In the genomic region with DNA sequence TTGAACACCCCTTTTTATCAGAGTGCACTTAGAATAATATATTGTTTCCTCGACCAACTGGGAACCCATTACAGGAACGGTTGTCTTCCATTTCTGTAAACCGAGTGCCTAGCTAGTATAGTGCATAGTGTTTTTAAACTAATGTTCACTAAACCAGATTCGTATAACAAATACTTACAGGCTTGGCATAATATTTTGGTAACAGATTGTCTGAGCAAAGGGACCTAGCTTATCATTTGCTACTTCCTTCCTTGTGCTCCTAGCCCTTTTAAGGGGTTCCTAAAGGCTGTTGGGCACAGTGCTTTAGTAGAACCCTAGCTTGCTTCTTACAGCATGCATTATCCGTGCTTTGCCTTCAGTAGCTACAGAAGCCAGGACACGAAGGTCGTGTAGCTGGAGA, we compare ENCODE assay signal across 9 mouse cellular contexts. TPM values are rescaled to one million over a fixed set of nuclear protein-coding genes. Genes with fewer than 3 reads are reported as not detected.
DNase-seq lines count a peak whose midpoint lies in the region; ATAC-seq and TF ChIP-seq lines count a peak whose summit lies in the region.
"Had no signal": no experiment of that assay in that cellular context is flagged by ENCODE, and none has a peak within 500 bp of the region (broad histone marks: within the 10 kb centered on the region; RNA-seq: fewer than 3 reads in every experiment).

No protein-coding gene starts in this region.

- TF ChIP-seq CTCF in liver, postnatal 0 days (IDR thresholded peaks at IDR 0.05; ENCODE audit: low read depth): no peak

- H3K27me3 ChIP-seq in liver, embryonic 15.5 days: no peaks in the 10 kb centered on the region
- H3K27me3 ChIP-seq in liver, postnatal 0 days (ENCODE audit: insufficient read depth, low read length): no peaks in the 10 kb centered on the region
- H3K27me3 ChIP-seq in embryonic facial prominence, embryonic 15.5 days: no peaks in the 10 kb centered on the region
- no peaks in the 10 kb centered on the region for H3K27me3 ChIP-seq in hindbrain, embryonic 13.5 days
- H3K27me3 ChIP-seq in neural tube, embryonic 12.5 days (replicated peaks): no peaks in the 10 kb centered on the region

- H3K4me2 ChIP-seq in liver, embryonic 15.5 days: no peak overlapping the region
- no peak overlapping the region for H3K4me2 ChIP-seq in liver, postnatal 0 days (ENCODE audit: low read depth, low read length)
- peak overlapping the region; percentile 15; the same call in 1 of the 2 replicates for H3K4me2 ChIP-seq in embryonic facial prominence, embryonic 15.5 days (replicated peaks)
- no peak overlapping the region for H3K4me2 ChIP-seq in hindbrain, embryonic 13.5 days
- peak overlapping the region; percentile 31; the same call in 1 of the 2 replicates for H3K4me2 ChIP-seq in neural tube, embryonic 12.5 days (replicated peaks)

- no peak for DNase-seq in liver, postnatal 0 days
- no peak for DNase-seq in ovary, adult 18-20 months (ENCODE audit: low spot score)
- DNase-seq in layer of hippocampus, postnatal 25 days (ENCODE audit: extremely low spot score in 1 of 2, low spot score in 1 of 2): no peak
- no peak for DNase-seq in kidney, postnatal 36 days
- DNase-seq: liver had no signal

- no peak for ATAC-seq in liver, embryonic 15.5 days (ENCODE audit: insufficient read depth)
- no peak for ATAC-seq in liver, postnatal 0 days
- ATAC-seq in embryonic facial prominence, embryonic 15.5 days (ENCODE audit: insufficient number of reproducible peaks, low FRiP score, low TSS enrichment, low read depth): no peak
- no peak for ATAC-seq in hindbrain, embryonic 13.5 days (ENCODE audit: low FRiP score)
- no peak for ATAC-seq in neural tube, embryonic 12.5 days (ENCODE audit: low FRiP score, low read depth)

- peak overlapping the region; percentile 25; the same call in 1 of the 2 replicates for H3K9ac ChIP-seq in liver, embryonic 15.5 days
- no peak overlapping the region for H3K9ac ChIP-seq in liver, postnatal 0 days (replicated peaks)
- H3K9ac ChIP-seq in embryonic facial prominence, embryonic 15.5 days: no peak overlapping the region
- no peak overlapping the region for H3K9ac ChIP-seq in hindbrain, embryonic 13.5 days
- H3K9ac ChIP-seq in neural tube, embryonic 12.5 days: 0 out of 2 replicates have a peak overlapping the region, but pooled peaks have one; percentile 29

- TF ChIP-seq EP300 in liver, postnatal 0 days (IDR thresholded peaks at IDR 0.05; ENCODE audit: low read depth): no peak

- H3K36me3 ChIP-seq in liver, embryonic 15.5 days (replicated peaks): no peaks in the 10 kb centered on the region
- H3K36me3 ChIP-seq in liver, postnatal 0 days (replicated peaks; ENCODE audit: insufficient read depth, low read length): no peaks in the 10 kb centered on the region
- no peaks in the 10 kb centered on the region for H3K36me3 ChIP-seq in embryonic facial prominence, embryonic 15.5 days
- H3K36me3 ChIP-seq in hindbrain, embryonic 13.5 days: no peaks in the 10 kb centered on the region
- H3K36me3 ChIP-seq in neural tube, embryonic 12.5 days: no peaks in the 10 kb centered on the region

- no peak overlapping the region for H3K4me3 ChIP-seq in liver, embryonic 15.5 days (replicated peaks)
- no peak overlapping the region for H3K4me3 ChIP-seq in liver, postnatal 0 days (ENCODE audit: low read depth, low read length)
- H3K4me3 ChIP-seq in embryonic facial prominence, embryonic 15.5 days (replicated peaks): no peak overlapping the region
- no peak overlapping the region for H3K4me3 ChIP-seq in hindbrain, embryonic 13.5 days
- H3K4me3 ChIP-seq in neural tube, embryonic 12.5 days: no peak overlapping the region

- H3K4me1 ChIP-seq in liver, embryonic 15.5 days (replicated peaks): peaks cover 63% of the 10 kb centered on the region
- H3K4me1 ChIP-seq in liver, postnatal 0 days (ENCODE audit: insufficient read depth): peaks cover 35% of the 10 kb centered on the region
- H3K4me1 ChIP-seq in embryonic facial prominence, embryonic 15.5 days: peaks cover 31% of the 10 kb centered on the region
- peaks cover 29% of the 10 kb centered on the region for H3K4me1 ChIP-seq in hindbrain, embryonic 13.5 days (replicated peaks)
- H3K4me1 ChIP-seq in neural tube, embryonic 12.5 days: peaks cover 21% of the 10 kb centered on the region

- 27% methylated on average over 7 of the region's 7 CpGs for WGBS in liver, embryonic 15.5 days (ENCODE audit: insufficient replicate concordance)
- WGBS in liver, postnatal 0 days (ENCODE audit: insufficient replicate concordance): 31% methylated on average over 7 of the region's 7 CpGs
- 31% methylated on average over 7 of the region's 7 CpGs for WGBS in embryonic facial prominence, embryonic 15.5 days
- 45% methylated on average over 7 of the region's 7 CpGs for WGBS in hindbrain, embryonic 13.5 days
- WGBS in neural tube, embryonic 12.5 days: 43% methylated on average over 7 of the region's 7 CpGs

- no peak overlapping the region for H3K27ac ChIP-seq in liver, embryonic 15.5 days (replicated peaks)
- H3K27ac ChIP-seq in liver, postnatal 0 days (ENCODE audit: low read depth): no peak overlapping the region
- peak overlapping the region; percentile 91 for H3K27ac ChIP-seq in embryonic facial prominence, embryonic 15.5 days (replicated peaks)
- H3K27ac ChIP-seq in hindbrain, embryonic 13.5 days: peak overlapping the region; percentile 55; the same call in 1 of the 2 replicates
- H3K27ac ChIP-seq in neural tube, embryonic 12.5 days: peak overlapping the region; percentile 64

- H3K9me3 ChIP-seq in liver, embryonic 15.5 days (replicated peaks): no peaks in the 10 kb centered on the region
- H3K9me3 ChIP-seq in liver, postnatal 0 days (ENCODE audit: low read length): no peaks in the 10 kb centered on the region
- no peaks in the 10 kb centered on the region for H3K9me3 ChIP-seq in embryonic facial prominence, embryonic 15.5 days (replicated peaks)
- H3K9me3 ChIP-seq in hindbrain, embryonic 13.5 days: no peaks in the 10 kb centered on the region
- H3K9me3 ChIP-seq in neural tube, embryonic 12.5 days: no peaks in the 10 kb centered on the region

RNA-seq across cellular contexts. Expression of a gene that starts 3.9 kb away (rescaled TPM):
- polyA plus RNA-seq in liver, embryonic 15.5 days (2015; fragmentation: Nextera tagmentation; extraction: Ambion mirVana): 35.8 and 42.3 TPM in 2 replicates
- 29.6 and 30.8 TPM in 2 replicates for polyA plus RNA-seq in liver, postnatal 0 days (2015; fragmentation: Nextera tagmentation; extraction: Ambion mirVana)
- 79.1 and 87.8 TPM in 2 replicates for polyA plus RNA-seq in embryonic facial prominence, embryonic 15.5 days (2015; fragmentation: Nextera tagmentation; extraction: Ambion mirVana)
- polyA plus RNA-seq in hindbrain, embryonic 13.5 days (2015; fragmentation: Nextera tagmentation; extraction: Ambion mirVana): 101 and 102 TPM in 2 replicates
- polyA plus RNA-seq in neural tube, embryonic 12.5 days (2016; fragmentation: Nextera tagmentation; extraction: Ambion mirVana): 82.0 and 84.2 TPM in 2 replicates
- 10 to 100 TPM; 85.7 to 92.6 TPM for total RNA-seq in layer of hippocampus, postnatal 25 days (2021)

RNA-seq across cellular contexts. Expression of a gene that starts 18.6 kb away (rescaled TPM):
- 0.92 and 1.0 TPM in 2 replicates for polyA plus RNA-seq in liver, embryonic 15.5 days (2015; fragmentation: Nextera tagmentation; extraction: Ambion mirVana)
- polyA plus RNA-seq in liver, postnatal 0 days (2015; fragmentation: Nextera tagmentation; extraction: Ambion mirVana): 1.0 and 1.3 TPM in 2 replicates
- polyA plus RNA-seq in embryonic facial prominence, embryonic 15.5 days (2015; fragmentation: Nextera tagmentation; extraction: Ambion mirVana): 39.7 and 40.2 TPM in 2 replicates
- 0.41 and 0.69 TPM in 2 replicates for polyA plus RNA-seq in hindbrain, embryonic 13.5 days (2015; fragmentation: Nextera tagmentation; extraction: Ambion mirVana)
- 0.66 and 0.73 TPM in 2 replicates for polyA plus RNA-seq in neural tube, embryonic 12.5 days (2016; fragmentation: Nextera tagmentation; extraction: Ambion mirVana)
- under 1 TPM; 0.37 to 0.54 TPM for total RNA-seq in layer of hippocampus, postnatal 25 days (2021)

RNA-seq across cellular contexts. Expression of a gene that starts 40.9 kb away (rescaled TPM):
- polyA plus RNA-seq in liver, embryonic 15.5 days (2015; fragmentation: Nextera tagmentation; extraction: Ambion mirVana): 2.0 and 2.9 TPM in 2 replicates
- 1.2 and 1.3 TPM in 2 replicates for polyA plus RNA-seq in liver, postnatal 0 days (2015; fragmentation: Nextera tagmentation; extraction: Ambion mirVana)
- 17.4 and 20.6 TPM in 2 replicates for polyA plus RNA-seq in embryonic facial prominence, embryonic 15.5 days (2015; fragmentation: Nextera tagmentation; extraction: Ambion mirVana)
- polyA plus RNA-seq in hindbrain, embryonic 13.5 days (2015; fragmentation: Nextera tagmentation; extraction: Ambion mirVana): 1.9 and 2.0 TPM in 2 replicates
- 2.1 and 3.2 TPM in 2 replicates for polyA plus RNA-seq in neural tube, embryonic 12.5 days (2016; fragmentation: Nextera tagmentation; extraction: Ambion mirVana)
- total RNA-seq in layer of hippocampus, postnatal 25 days (2021): 1 to 10 TPM; 3.0 to 6.0 TPM

Comparison
In these comparisons a context has a peak if more than half of its experiments do, and no peak if none do; other contexts are left out.
1. H3K9ac ChIP-seq: peak in liver, embryonic 15.5 days (single experiment) and neural tube, embryonic 12.5 days (single experiment); none in liver, postnatal 0 days (single experiment), embryonic facial prominence, embryonic 15.5 days (single experiment) and hindbrain, embryonic 13.5 days (single experiment).
2. H3K27ac ChIP-seq: peak in embryonic facial prominence, embryonic 15.5 days (single experiment), hindbrain, embryonic 13.5 days (single experiment) and neural tube, embryonic 12.5 days (single experiment); none in liver, embryonic 15.5 days (single experiment) and liver, postnatal 0 days (single experiment).
3. H3K4me2 ChIP-seq: peak in embryonic facial prominence, embryonic 15.5 days (single experiment) and neural tube, embryonic 12.5 days (single experiment); none in liver, embryonic 15.5 days (single experiment), liver, postnatal 0 days (single experiment) and hindbrain, embryonic 13.5 days (single experiment).
4. RNA of a gene that starts 18.6 kb away (polyA plus RNA-seq): 39.7 to 40.2 TPM in embryonic facial prominence, embryonic 15.5 days; 1.0 to 1.3 TPM in liver, postnatal 0 days, 0.92 to 1.0 TPM in liver, embryonic 15.5 days, 0.41 to 0.69 TPM in hindbrain, embryonic 13.5 days and 0.66 to 0.73 TPM in neural tube, embryonic 12.5 days; every median in the first group is over 10 times any median in the second.